Mouse (Mus musculus) monocyte, adult 2 months (primary cell): ENCODE data around the gene Gjd3.
A peak's percentile ranks its signal among the peaks of the same experiment; 100 is the strongest.

Source experiments
- DNase-seq, 2 experiments: peaks; one replicate each; pipeline ENCODE4 v3.0.0; 2022; ENCODE audit warnings: low spot score in 2 of 2, low read depth in 1 of 2

The Gjd3 gene

DNA sequence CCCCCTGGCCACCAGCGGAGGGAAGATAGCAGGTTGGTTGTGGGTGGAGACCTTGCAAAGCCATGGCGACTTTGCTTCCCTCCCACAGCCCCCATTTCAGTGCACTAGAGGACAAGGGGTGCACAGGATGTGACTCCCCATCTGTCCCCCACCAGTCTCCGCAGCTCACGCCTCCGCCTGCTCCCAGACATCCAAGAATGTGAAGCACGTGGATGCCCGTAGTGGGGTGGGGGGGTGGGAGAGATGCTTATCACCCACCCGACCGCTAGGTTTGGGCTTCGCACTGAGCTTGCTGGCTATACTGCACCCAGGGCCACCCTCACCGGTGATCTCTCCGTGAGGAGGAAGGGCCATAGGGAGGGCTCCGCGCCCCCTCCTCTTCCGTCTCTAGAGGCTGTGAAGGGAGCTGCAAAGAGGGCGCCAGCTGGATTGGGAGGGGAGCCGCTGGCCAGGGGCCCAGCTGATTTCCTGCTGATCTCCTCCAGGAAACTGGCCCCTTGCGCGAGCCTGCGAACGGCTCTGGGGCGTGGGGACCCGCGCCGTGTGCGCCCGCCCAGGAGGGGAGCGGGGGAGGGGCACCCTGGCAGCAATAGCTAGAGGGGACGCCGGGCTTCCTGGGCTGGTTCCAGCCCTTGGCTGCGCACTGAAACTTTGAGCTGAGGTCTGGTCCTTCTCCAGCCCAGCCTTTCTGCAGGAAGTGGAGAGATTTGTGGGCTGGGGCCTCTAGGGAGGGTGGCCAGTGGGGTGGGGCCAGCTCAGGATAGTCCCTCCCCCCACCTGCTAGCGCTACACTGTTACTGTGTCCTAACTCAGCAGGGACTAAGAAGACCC lies 19.4 kb downstream of the Gjd3 start:
- DNase-seq = no peak

DNA sequence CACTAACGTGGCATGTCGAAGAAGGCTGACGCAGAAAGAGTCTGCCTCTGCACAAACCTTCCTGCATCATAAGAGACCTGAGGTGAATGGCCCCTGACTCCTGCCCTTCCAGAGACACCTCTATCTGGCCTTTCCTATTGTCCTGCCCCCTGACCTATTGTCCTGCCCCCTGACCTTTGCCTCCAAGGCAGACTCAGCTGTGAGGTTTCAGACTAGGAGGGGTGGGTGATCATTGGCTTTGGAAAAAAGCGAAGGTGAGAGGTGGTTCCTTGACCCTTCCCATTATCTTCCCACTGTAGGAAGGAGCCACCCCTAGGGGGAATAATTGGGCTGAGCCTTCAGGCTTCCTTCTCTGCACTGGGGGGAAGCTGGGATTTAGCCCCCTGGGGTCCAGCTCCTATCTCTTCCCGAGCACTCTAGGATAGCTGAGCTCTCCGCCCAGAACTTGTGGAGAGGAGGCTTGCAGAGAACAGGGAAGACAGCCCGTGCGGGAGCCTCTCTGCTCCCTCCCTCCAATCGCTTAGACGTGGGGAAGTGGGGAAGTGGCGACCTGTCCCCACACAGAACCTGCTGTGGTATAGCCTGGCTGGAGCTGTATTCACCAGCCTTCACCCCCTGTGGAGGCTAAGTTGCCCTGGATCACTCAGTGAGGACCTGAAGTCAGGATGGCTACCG lies 20.3 kb downstream of the Gjd3 start:
- no peak for DNase-seq

GRCm38 (mm10) chr11:98961766-98962165 lies 21.1 kb downstream of the Gjd3 start:
- DNase-seq = no peak

- no peak for DNase-seq
These were observed 21.7 kb downstream of the Gjd3 start for GRCm38 (mm10) chr11:98961051-98961592.

DNA sequence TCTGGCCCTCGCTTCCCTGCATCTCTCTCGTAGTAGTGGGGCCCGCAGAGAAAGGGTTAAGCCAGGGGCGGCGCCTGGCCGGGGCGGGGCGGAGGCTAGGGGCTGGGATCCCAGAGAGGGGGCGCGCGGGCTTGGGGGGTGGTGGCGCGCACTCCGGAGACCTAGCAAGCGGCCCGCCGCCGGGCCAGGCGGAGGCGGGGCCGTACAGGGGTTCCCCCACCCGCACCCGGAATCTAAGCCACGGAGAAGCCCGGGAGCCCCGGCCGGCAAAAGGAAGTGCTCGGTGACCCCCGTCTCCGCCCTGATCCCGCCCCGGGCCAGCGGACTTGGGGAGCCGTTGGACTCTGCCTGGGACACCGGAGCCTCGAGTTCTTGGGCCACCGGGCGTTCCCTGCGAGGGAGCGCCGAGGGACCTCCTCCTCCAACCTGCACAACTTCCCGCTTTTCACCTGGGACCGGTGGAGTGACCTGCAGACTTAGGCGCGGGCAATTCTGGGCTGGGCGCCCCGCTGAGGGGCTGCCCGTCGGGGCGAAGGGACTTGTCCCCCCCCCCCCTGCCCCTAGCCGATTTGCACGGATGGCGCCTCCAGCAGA lies 22.4 kb downstream of the Gjd3 start:
- no peak for DNase-seq

- DNase-seq = peak; percentile 85 to 92
These were observed 23.1 kb downstream of the Gjd3 start for GRCm38 (mm10) chr11:98959437-98960312.

- no peak for DNase-seq
These were observed 26.5 kb downstream of the Gjd3 start for GRCm38 (mm10) chr11:98956340-98956739.

GRCm38 (mm10) chr11:98955707-98956235 lies 27.0 kb downstream of the Gjd3 start:
- no peak for DNase-seq

GRCm38 (mm10) chr11:98954801-98955706 lies 27.8 kb downstream of the Gjd3 start:
- DNase-seq = no peak

- no peak for DNase-seq
These were observed 28.4 kb downstream of the Gjd3 start for GRCm38 (mm10) chr11:98954373-98954772.

- no peak for DNase-seq
These were observed 28.9 kb downstream of the Gjd3 start for GRCm38 (mm10) chr11:98953835-98954320.

GRCm38 (mm10) chr11:98953361-98953760 lies 29.5 kb downstream of the Gjd3 start:
- DNase-seq = no peak

GRCm38 (mm10) chr11:98952736-98953135 lies 30.1 kb downstream of the Gjd3 start:
- peak in 1 of 2 experiments; percentile 63 for DNase-seq

- DNase-seq = no peak
These were observed 30.7 kb downstream of the Gjd3 start for GRCm38 (mm10) chr11:98952111-98952510.

- no peak for DNase-seq
These were observed 31.6 kb downstream of the Gjd3 start for GRCm38 (mm10) chr11:98951026-98951906.

GRCm38 (mm10) chr11:98950484-98950883 lies 32.3 kb downstream of the Gjd3 start:
- DNase-seq = no peak

- no peak for DNase-seq
These were observed 32.8 kb downstream of the Gjd3 start for GRCm38 (mm10) chr11:98949958-98950460.
